Mouse (Mus musculus) limb, embryonic 11.5 days (tissue): Measurements from ENCODE around the gene Pigu. TPM values are rescaled to one million over a fixed set of nuclear protein-coding genes. Genes with fewer than 3 reads are reported as not detected.

Source experiments
- ATAC-seq: fragments of 200-750 bp; cut with Nextera tagmentation; 2 replicates; pipeline ENCODE4 v1.8.0; 2017; ENCODE audit warnings: low read depth; ENCODE audit not compliant: insufficient number of reproducible peaks, low FRiP score, low TSS enrichment
- DNase-seq: peaks from one replicate; pipeline ENCODE4 v3.0.0-alpha.2; 2015; ENCODE audit warnings: low spot score
- H3K27ac ChIP-seq: fragments of 300-500 bp; sonication (generic); replicated peaks from 2 replicates; pipeline ENCODE4 v1.5.1; 2014; ENCODE audit warnings: low read depth, mild to moderate bottlenecking, low read length
- H3K27me3 ChIP-seq: fragments of 300-500 bp; sonication (generic); 2 replicates; pipeline ENCODE4 v1.6.1; 2014; ENCODE audit warnings: mild to moderate bottlenecking, low read length, mixed read lengths; ENCODE audit not compliant: control insufficient read depth, insufficient read depth
- H3K36me3 ChIP-seq: fragments of 300-500 bp; sonication (generic); 2 replicates; pipeline ENCODE4 v1.6.1; 2014; ENCODE audit warnings: mild to moderate bottlenecking, low read length, moderate library complexity, mixed read lengths; ENCODE audit not compliant: control insufficient read depth, insufficient read depth
- H3K4me1 ChIP-seq: fragments of 300-500 bp; sonication (generic); 2 replicates; pipeline ENCODE4 v1.6.1; 2014; ENCODE audit warnings: low read length, mixed read lengths; ENCODE audit not compliant: control insufficient read depth, insufficient read depth
- H3K4me2 ChIP-seq: fragments of 300-500 bp; sonication (generic); 2 replicates; pipeline ENCODE4 v1.6.1; 2014; ENCODE audit warnings: low read depth, mild to moderate bottlenecking, moderate library complexity; ENCODE audit not compliant: severe bottlenecking
- H3K4me3 ChIP-seq: fragments of 300-500 bp; sonication (generic); 2 replicates; pipeline ENCODE4 v1.5.1; 2014; ENCODE audit warnings: low read depth, low read length
- H3K9ac ChIP-seq: fragments of 300-500 bp; sonication (generic); 2 replicates; pipeline ENCODE4 v1.6.1; 2014; ENCODE audit warnings: mild to moderate bottlenecking, low read length
- H3K9me3 ChIP-seq: fragments of 300-500 bp; sonication (generic); 2 replicates; pipeline ENCODE4 v1.6.1; 2016; ENCODE audit warnings: low read length; ENCODE audit not compliant: control insufficient read depth
- WGBS: fragments of 180-500 bp; shearing (Covaris S2); extraction: QIAGEN DNeasy Blood & Tissue Kit; methylation state at CpG from one replicate; pipeline ENCODE4 v1.1.7; 2014; 5-methylcytosine and 5-hydroxymethylcytosine counted together
- polyA plus RNA-seq: library from polyadenylated mRNA; unstranded; fragments of >200 nt; fragmentation: Nextera tagmentation; extraction: Ambion mirVana; gene quantifications from 2 replicates; pipeline ENCODE4 v1.2.1, GENCODE M21; 2014

Gene Pigu
- polyA plus RNA-seq, 1 experiment from 2014 or later = 56.0 TPM

GRCm38 (mm10) chr2:155266896-155267295, 90.3 kb downstream of the Pigu start:
- Histone ChIP-seq H3K4me1 (no peaks in the 10 kb centered on the region), H3K4me2 (no peak overlapping the region), H3K4me3 (no peak overlapping the region), H3K9me3 (no peaks in the 10 kb centered on the region), H3K27ac (no peak overlapping the region), H3K36me3 (no peaks in the 10 kb centered on the region), H3K9ac (no peak overlapping the region), H3K27me3 (no peaks in the 10 kb centered on the region)
- no peak for DNase-seq
- WGBS = 81% methylated on average over 5 of the region's 5 CpGs
- ATAC-seq = no peak

- H3K9ac ChIP-seq = no peak overlapping the region
- H3K4me1 ChIP-seq = no peaks in the 10 kb centered on the region
- no peaks in the 10 kb centered on the region for H3K9me3 ChIP-seq
- no peak overlapping the region for H3K4me3 ChIP-seq
- no peak overlapping the region for H3K27ac ChIP-seq
- ATAC-seq (no peak), DNase-seq (no peak)
- H3K27me3 ChIP-seq = no peaks in the 10 kb centered on the region
- H3K4me2 ChIP-seq = no peak overlapping the region
- WGBS = 85% methylated on average over 6 of the region's 6 CpGs
- no peaks in the 10 kb centered on the region for H3K36me3 ChIP-seq
These were observed 91.7 kb downstream of the Pigu start for GRCm38 (mm10) chr2:155265526-155265925.

GRCm38 (mm10) chr2:155249588-155249987, 107.6 kb downstream of the Pigu start:
- 95% methylated on average over 5 of the region's 5 CpGs for WGBS
- no peak overlapping the region for H3K4me2 ChIP-seq
- H3K4me1 ChIP-seq = no peaks in the 10 kb centered on the region
- ATAC-seq (no peak), DNase-seq (no peak)
- no peaks in the 10 kb centered on the region for H3K27me3 ChIP-seq
- H3K9ac ChIP-seq = no peak overlapping the region
- no peaks in the 10 kb centered on the region for H3K9me3 ChIP-seq
- no peak overlapping the region for H3K4me3 ChIP-seq
- H3K36me3 ChIP-seq = peaks cover 29% of the 10 kb centered on the region
- no peak overlapping the region for H3K27ac ChIP-seq

- ATAC-seq = no peak
- Histone ChIP-seq H3K27ac (no peak overlapping the region), H3K27me3 (no peaks in the 10 kb centered on the region), H3K9me3 (no peaks in the 10 kb centered on the region), H3K36me3 (peaks cover 30% of the 10 kb centered on the region), H3K4me1 (no peaks in the 10 kb centered on the region), H3K4me2 (no peak overlapping the region), H3K4me3 (no peak overlapping the region), H3K9ac (no peak overlapping the region)
- WGBS = 66% methylated on average over 2 of the region's 2 CpGs
- no peak for DNase-seq
These were observed 108.5 kb downstream of the Pigu start for GRCm38 (mm10) chr2:155248718-155249117.

GRCm38 (mm10) chr2:155248206-155248605, 109.0 kb downstream of the Pigu start:
- H3K4me3 ChIP-seq = no peak overlapping the region
- no peaks in the 10 kb centered on the region for H3K9me3 ChIP-seq
- H3K27me3 ChIP-seq = no peaks in the 10 kb centered on the region
- no peaks in the 10 kb centered on the region for H3K4me1 ChIP-seq
- WGBS = 87% methylated on average over 1 of the region's 1 CpGs
- H3K36me3 ChIP-seq = peaks cover 32% of the 10 kb centered on the region
- no peak overlapping the region for H3K27ac ChIP-seq
- H3K9ac ChIP-seq = no peak overlapping the region
- DNase-seq (no peak), ATAC-seq (no peak)
- H3K4me2 ChIP-seq = no peak overlapping the region

- H3K27ac ChIP-seq = no peak overlapping the region
- no peak for DNase-seq
- no peak overlapping the region for H3K4me2 ChIP-seq
- no peak for ATAC-seq
- H3K4me1 ChIP-seq = no peaks in the 10 kb centered on the region
- no peaks in the 10 kb centered on the region for H3K27me3 ChIP-seq
- H3K4me3 ChIP-seq = no peak overlapping the region
- WGBS = 92% methylated on average over 4 of the region's 4 CpGs
- no peaks in the 10 kb centered on the region for H3K9me3 ChIP-seq
- H3K36me3 ChIP-seq = peaks cover 32% of the 10 kb centered on the region
- no peak overlapping the region for H3K9ac ChIP-seq
These were observed 111.0 kb downstream of the Pigu start for GRCm38 (mm10) chr2:155246231-155246630.

- peaks cover 13% of the 10 kb centered on the region for H3K36me3 ChIP-seq
- ATAC-seq = no peak
- peaks cover 7% of the 10 kb centered on the region for H3K4me1 ChIP-seq
- no peaks in the 10 kb centered on the region for H3K9me3 ChIP-seq
- no peak overlapping the region for H3K27ac ChIP-seq
- DNase-seq = no peak
- H3K9ac ChIP-seq = no peak overlapping the region
- no peak overlapping the region for H3K4me3 ChIP-seq
- no peak overlapping the region for H3K4me2 ChIP-seq
- 90% methylated on average over 7 of the region's 7 CpGs for WGBS
- H3K27me3 ChIP-seq = no peaks in the 10 kb centered on the region
These were observed 114.9 kb downstream of the Pigu start for GRCm38 (mm10) chr2:155242296-155242855.

GRCm38 (mm10) chr2:155240915-155241314, 116.3 kb downstream of the Pigu start:
- Histone ChIP-seq H3K27me3 (no peaks in the 10 kb centered on the region), H3K4me1 (peaks cover 10% of the 10 kb centered on the region), H3K9me3 (no peaks in the 10 kb centered on the region), H3K27ac (no peak overlapping the region), H3K4me3 (no peak overlapping the region), H3K4me2 (no peak overlapping the region), H3K36me3 (peaks cover 7% of the 10 kb centered on the region; the same call in 1 of the 2 replicates), H3K9ac (no peak overlapping the region)
- no peak for ATAC-seq
- no peak for DNase-seq
- 74% methylated on average over 4 of the region's 4 CpGs for WGBS

GRCm38 (mm10) chr2:155237276-155237675, 120.0 kb downstream of the Pigu start:
- Histone ChIP-seq H3K36me3 (no peaks in the 10 kb centered on the region; the same call in 1 of the 2 replicates), H3K9ac (peak overlapping the region; percentile 91), H3K9me3 (no peaks in the 10 kb centered on the region), H3K4me1 (peaks cover 10% of the 10 kb centered on the region), H3K27me3 (no peaks in the 10 kb centered on the region), H3K27ac (no peak overlapping the region), H3K4me2 (peak overlapping the region; percentile 89), H3K4me3 (peak overlapping the region; percentile 91)
- 20% methylated on average over 4 of the region's 4 CpGs for WGBS
- DNase-seq = peak; percentile 24
- ATAC-seq = no peak
